Mouse (Mus musculus): ENCODE measurements around the gene Pde8b.

Pde8b gene

DNA sequence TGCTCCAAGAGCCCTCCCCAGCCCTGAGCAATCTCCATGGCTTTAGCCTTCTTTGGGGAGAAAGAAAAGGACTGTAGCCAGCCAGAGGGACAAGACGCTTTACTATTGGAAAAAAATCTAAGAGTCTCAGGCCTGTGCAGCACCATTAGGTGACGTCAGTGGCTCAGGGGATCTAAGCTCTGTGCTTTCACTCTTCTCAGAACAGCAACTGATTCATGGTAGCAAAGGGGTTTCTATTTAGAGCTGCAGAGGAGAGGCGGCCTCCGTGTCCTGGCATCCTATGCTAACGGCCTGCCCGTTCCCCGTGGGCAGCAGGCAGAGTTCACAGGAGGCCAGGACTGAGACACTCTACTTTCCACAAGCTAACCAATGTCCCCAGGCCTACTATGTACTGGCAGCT is 169.1 kb downstream of the Pde8b start:
- no peak for DNase-seq (ENCODE audit: low read depth, low spot score)

DNA sequence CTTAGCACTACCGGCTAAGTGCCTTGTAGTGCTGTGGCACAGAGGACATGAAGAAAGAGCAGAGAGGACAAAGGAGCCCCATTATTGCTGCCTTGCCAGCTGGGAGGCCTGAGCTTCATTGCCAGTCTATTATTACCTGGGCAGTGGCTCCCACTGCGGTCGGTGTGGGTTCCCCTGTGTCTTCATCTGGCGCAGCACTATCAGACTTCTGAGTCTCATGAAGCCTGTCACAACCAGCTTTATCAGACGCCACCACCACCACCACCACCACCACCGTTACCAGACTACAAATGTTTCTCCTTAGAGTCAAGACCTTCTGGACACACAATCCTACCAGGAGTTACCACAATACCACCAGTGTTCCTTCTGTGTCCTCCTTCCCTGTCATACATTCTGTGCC is 171.6 kb downstream of the Pde8b start:
- DNase-seq (ENCODE audit: low read depth, low spot score): no peak

DNA sequence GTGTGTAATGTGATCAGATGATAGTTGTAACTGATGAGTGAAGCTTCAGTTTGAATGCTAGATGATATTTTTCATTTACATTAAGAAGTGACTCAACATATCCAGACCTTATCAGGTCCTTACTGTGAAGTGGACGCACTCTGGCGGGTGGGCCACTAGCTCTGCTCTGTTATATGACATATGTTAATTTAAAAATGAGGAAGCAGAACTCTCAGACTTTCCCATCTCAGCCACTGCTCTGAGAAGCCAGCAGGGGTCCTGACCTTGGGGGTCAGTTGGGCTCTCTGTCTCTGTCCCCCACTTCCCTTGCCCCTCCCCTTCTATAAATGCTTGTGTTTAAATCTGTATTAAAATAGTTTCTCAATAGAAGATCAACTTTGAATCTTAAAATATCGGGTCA is 172.4 kb downstream of the Pde8b start:
- DNase-seq (ENCODE audit: low read depth, low spot score): no peak

DNA sequence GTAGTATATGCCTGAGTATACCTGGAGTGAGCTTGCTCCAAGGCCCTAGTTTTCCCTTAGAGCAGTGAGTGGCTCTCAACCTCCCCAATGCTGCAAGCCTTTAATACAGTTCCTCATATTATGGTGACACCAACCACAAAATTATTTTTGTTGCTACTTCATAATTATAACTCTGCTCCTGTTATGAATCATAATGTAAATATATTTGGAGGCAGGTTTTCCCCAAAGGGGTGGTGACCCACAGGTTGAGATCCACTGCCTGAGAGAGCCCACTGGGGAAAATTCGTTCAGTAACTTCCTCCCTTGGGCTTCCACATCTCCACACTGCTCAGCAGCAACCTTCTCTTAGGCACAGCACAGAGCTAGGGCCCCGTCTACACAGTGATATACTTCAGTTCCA is 174.0 kb downstream of the Pde8b start:
- no peak for DNase-seq (ENCODE audit: low read depth, low spot score)

DNA sequence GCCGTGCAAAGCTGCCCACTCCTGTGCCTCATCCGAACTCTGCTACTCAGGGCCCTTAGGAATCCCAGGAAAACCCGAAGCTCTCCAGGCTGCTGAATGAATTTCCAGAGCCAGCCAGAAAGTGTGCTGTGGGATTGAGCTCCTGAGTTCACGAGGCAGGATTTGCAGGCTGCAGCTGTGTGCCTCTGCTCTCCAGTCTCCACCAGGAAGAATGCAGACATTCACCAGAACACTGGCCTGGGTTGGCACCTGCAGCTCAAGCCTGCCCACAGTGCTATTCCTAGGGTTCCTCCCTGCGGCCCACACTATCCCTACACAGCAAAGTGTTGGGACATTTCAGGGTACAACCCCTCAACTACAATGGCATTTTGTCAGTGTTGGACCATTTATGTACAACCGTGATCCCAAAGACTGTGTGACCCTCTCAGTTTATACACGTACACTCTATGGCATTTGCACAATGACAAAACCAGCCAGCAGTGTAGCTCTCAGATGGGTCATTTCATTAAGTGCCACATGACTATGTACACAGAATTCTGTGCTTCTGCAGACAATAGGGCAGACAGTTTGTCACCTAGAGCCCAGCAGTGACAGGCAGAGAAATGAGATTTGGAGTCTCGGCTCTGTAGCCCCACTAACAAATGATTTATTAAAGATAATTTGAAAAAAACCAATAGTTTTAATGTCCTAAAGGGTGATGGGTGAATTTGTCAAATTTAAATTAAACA is 176.5 kb downstream of the Pde8b start:
- no peak for DNase-seq (ENCODE audit: low read depth, low spot score)

DNA sequence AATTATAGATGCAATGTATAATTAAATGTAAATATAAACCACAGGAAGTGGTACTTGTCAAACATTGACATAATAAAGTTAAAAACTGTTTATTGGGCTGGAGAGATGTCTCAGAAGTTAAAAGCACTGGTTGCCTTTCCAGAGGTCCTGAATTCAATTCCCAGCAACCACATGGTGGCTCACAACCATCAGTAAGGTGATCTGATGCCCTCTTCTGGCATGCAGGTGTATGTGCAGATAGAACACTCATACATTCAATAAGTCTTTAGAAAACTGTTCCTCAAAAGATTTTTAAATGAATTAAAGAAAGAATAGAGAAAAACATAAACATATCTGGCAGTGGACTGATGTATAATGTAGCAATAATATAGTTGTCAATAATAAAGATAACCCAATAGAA is 179.9 kb downstream of the Pde8b start:
- no peak for DNase-seq (ENCODE audit: low read depth, low spot score)

DNA sequence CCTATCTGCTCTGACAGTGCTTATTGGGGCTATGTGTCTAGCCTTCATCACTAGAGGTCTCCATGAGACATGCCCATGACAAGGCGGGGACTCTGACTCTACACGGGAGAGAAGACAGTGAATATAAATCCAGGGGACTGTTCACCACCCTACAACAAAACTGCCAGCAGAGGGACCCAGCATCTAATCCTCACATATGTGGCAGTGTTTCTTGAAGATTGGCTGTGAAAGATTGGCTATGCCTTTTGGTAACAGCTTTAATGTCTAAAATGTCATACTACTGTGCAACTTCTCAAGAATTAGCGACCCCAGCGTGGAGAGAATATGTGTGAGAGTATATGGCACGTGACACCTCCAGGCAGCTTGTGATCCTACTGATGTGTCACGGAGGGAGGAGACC is 182.3 kb downstream of the Pde8b start:
- DNase-seq (ENCODE audit: low read depth, low spot score): no peak

DNA sequence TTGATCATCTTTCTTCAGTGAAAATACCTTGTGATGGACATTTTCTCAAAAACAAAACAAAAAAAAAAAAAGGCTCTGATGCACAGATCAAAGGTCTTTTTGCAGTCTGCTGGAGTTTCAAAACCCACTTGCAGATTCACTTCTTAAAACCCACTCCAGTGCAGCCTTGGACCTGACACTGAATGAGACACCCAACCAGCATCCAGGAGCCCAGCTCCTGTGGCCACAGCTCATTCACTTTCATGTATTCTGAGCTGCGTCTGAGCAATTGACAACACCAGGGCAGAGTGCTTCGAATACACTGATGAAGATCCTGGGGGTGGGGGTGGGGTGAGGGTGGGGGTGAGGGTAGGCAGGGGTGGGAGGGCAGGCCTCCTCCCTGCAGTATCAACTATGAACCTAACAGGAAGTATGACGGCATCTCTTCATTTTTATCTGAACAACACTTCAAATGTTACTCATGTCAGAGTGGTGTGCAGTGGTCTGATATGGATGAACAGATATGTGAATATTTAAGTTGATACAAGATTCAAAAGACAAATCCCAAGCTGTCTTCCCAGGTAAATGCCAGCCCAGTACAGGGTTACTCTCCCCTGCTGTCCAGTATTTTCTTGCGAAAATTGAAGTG is 186.6 kb downstream of the Pde8b start:
- no peak for DNase-seq (ENCODE audit: low read depth, low spot score)

DNA sequence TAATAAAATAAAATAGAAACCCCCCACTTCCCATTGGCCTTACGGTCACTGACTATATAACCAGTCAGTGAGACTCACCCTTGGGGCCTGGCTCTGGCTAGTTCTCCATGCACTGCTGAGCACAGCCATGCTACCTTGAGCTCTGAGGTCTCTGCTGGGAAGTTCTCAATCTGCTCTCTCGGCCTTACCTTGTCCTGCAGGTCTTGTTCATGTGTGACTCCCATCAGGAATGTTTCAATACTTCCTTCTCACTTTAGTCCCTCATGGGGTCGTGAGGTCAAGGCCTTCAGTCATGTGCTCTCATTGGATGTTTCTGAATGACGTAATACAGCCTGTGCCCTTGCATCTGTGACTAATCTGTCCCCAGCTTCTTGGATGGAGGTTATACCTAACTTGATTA is 191.3 kb downstream of the Pde8b start:
- DNase-seq (ENCODE audit: low read depth, low spot score): no peak

DNA sequence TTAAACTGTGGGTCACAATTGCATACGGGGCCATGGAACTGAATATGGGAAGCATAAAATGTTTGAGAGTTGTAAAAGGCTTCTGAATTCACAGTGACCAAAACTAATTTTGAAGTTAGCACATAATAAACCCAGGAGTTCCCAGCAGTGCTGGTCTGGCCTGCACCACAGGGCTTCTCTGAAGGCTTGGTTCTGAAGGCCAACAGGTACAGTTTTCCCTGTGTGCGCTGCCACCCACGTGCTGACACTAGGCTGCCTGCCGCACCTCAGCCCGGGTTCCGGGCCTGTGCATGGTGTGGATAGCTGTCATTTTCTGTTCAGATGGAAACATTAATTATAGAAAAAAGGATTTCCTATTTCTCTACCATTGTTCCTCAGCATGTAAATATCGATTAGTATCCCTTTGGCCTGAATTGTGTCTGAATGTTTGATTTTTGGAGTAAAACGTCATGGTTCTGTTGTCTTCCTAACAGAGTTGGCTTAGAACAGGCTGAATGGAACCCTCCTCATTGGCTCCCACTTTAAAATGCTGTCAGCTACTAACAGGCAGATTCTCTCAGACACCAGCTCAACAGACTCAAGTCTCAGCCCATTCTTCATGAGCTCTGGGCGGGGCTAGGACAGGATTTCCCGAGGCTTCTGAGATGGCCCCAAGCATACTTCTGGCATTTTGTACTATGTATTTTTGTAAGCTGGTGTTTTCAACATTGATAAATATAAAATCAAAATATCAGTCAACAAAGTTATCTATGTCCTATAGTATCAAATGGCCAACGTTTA is 193.4 kb downstream of the Pde8b start:
- no peak for DNase-seq (ENCODE audit: low read depth, low spot score)

DNA sequence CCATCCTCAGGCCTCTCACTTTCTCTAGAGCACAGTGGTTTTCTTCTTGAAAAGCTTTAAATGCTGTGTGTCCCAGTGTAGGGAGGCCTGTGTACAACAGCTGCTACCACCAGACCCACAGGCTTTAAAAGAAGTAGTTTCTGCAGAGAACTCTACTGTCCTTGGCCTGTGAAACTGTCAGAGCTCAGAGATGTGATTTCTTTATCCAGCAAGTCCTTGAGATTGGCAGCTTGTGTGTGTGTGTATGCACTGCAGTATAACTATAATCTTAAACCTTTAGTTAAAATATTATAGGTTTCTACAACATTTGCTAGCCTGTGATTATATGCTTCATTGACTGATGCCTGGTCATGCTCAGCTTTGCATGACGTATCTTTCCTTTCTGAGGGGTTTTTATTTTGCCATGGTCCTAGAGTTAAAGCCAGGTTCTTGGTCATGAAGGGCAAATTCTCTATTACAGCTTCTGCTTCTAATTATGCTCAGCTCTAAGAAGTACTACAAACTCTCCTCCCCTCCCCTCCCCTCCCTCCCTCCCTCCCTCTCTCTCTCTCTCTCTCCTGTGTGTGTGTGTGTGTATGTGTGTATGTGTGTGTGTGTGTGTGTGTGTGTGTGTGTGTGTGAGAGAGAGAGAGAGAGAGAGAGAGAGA is 194.3 kb downstream of the Pde8b start:
- no peak for DNase-seq (ENCODE audit: low read depth, low spot score)

DNA sequence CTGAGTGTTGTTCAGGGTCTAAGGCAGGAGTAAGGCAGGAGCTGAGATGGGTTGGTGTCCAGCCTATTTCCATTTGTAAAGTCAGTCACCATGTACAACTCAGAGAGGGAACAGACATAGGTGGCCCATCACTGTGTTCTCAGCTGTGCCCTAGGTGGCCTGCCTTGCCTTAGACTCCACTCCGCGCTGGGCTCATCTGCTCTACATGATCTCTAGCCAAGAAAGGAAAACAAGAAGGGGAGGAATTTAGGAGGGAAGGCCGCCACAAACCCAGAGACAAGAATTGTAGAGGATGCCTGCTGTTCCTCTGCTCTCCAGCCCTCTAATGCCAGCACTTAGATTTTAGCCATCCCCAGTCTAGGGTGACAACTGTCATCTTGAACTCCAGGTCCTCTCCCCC is 197.7 kb downstream of the Pde8b start:
- no peak for DNase-seq (ENCODE audit: low read depth, low spot score)

DNA sequence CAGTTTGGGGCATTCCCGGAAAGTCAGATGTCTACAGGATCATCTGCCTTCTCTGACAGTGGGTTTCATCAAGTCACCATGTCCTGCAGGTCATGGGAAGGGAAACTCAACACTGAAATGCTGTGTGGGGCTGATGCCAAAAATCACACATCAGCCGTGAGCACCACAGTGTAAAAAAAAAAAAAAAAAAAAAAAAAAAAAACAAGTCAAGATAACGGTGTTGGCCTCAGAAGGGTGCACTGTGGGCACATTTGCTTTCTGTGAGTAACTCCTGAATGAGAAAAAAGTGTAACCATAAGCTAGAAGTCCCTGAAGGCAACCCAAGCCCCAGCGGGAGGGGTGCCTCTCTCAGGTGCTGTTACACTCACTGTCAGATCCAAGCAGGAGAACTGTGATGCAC is 199.7 kb downstream of the Pde8b start:
- no peak for DNase-seq (ENCODE audit: low read depth, low spot score)

DNA sequence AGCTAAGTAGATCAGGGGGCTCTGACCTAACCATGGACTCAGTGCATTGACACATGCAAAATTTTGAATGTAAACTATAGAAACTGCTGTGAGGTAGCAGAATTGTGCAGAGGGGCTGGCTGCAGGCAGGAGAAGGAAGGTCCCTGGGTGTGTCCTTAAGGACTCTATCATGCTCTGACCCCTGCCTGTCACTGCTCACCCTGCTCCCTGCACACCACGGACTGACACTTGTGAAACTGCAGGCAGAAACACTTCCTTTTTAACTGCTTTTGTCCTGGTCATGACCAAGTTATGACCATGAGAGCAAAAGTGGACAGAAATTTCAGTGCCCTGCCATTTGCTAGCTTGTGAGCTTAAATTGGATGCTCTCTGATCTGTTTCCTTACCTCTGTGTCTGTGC is 206.0 kb downstream of the Pde8b start:
- no peak for DNase-seq (ENCODE audit: low read depth, low spot score)

DNA sequence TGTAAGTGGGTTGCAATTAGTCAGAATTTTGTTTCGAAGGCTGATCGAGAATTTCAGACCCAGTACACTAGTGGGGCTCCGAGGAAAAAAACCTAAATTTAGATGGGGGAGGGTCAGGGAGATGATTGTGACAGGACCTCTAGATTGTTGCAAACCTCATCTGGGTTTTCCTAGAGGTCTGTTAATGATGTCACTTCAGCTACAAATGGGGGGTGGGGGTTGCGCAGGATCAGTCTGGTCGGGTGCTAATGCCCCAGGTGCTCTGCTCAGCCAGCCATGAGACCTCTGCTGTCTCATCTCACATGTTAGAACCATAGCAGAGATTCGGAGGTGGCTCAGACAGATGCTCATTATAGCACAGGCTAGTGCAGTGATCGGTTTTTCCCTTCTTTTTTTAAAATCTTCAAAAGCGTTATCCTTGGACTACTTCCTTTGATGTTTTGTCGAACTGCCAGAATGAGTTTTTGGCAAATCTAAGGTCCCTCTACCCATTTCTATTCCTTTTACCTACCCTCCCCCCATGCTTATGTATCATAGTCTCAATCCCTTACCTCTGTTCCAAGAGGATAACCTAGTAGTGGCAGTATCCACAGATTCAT is 209.9 kb downstream of the Pde8b start:
- no peak for DNase-seq (ENCODE audit: low read depth, low spot score)

DNA sequence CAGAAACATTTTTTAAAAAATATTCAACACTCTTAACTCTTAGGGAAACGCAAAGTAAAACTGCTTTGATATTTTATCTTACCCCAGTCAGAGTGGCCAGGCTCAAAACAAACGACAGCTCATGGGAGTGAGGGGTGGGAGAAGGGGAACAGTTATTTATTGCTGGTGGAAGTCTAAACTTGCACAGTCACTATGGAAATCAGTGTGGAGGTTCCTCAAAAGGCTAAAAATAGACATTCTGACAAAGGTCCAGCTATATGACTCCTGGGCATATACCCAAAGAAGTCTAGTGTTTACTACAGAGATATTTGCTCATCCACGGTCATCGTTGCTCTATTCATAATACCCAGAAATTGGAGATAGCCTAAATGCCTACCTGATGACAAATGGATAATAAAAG is 211.9 kb downstream of the Pde8b start:
- DNase-seq (ENCODE audit: low read depth, low spot score): no peak

DNA sequence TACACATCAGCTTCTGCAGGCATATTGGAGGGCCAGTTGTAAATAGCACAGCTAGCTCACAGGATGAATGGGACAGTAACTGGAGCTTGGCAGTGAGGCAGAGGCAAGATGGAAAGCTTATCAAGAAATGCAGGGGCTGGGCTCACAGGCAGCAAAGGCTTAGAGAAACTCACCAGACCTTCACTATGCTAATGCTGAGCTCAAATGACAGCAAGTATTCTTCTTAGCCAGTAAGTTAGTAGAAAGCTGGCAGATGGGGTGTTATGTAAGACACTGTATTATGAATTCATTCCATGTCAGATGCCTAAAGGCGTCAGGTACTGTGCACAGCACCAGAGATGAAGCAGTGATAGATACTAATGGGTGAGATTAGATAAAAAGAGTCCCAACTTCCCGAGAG is 215.4 kb downstream of the Pde8b start:
- DNase-seq (ENCODE audit: low read depth, low spot score): no peak

DNA sequence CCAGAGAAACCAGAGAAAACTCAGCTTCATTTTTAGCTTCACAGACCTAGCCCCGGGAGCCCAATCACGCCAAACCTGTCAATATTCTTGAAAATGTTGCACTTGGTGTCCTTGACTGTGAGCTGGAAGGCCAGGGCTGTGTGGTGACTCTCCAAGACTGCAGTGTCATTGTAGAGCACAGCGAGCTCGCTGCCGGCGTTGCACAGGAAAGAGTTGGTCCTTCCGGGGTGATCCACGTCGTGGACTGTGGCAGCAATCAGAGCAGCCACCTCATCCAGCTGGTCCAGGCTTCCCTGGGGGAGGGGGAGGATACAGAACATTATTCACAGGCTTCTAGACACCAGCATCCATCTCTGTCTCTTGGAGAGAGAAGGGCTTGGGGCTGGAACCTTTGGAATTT is 216.0 kb downstream of the Pde8b start:
- no peak for DNase-seq (ENCODE audit: low read depth, low spot score)

DNA sequence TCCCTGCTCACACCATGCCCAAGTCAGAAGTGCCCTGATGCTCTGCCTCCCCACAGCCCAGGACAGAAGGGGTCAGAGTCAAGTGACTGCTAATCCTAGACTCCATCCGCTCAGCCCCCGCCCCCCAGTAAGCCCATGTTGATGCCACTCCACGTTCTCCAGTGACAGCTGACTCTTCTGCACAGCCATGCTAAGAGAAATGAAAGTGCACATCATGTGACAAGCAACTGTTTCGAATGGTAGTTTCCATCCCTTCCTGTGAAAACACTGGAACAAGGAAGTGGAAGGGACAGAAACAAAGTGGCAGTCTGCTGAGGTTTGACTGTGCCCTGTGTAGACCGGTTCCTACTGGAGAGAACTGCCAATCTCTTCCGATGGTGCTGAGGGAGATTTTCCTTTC is 217.2 kb downstream of the Pde8b start:
- DNase-seq (ENCODE audit: low read depth, low spot score): no peak

DNA sequence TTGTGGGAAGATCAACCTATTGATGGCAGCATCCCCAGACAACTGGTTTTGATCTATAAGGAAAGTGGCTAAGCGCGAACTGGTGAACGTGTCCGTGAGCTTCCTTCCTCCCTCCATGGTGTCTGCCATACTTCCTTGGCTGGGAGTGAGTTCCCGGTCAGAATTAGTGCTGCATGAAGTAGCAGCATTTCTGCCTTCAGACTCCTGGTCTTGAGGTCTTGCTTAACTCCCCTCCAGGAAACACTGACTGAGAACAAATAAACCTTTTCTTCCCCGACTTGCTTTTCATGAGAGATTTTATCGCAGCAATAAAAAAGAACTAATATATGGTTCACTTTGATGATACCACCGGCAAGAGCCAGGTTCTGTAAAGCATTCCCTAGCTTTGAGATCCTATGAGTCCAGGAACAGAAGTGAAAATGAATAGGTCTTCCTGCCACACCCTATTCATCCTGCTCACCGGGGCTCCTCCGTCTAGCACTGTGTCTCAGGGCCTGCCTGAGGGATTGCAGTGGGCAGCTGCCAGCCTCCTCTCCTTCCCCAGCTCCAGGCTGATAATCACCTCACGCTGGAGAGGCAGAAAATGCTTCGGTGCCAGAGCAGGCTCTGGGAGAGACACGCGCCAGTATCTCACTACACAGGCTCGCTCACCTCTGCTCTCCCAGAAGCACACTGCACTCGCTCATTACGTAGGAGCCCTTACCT is 217.9 kb downstream of the Pde8b start:
- DNase-seq (ENCODE audit: low read depth, low spot score): no peak

DNA sequence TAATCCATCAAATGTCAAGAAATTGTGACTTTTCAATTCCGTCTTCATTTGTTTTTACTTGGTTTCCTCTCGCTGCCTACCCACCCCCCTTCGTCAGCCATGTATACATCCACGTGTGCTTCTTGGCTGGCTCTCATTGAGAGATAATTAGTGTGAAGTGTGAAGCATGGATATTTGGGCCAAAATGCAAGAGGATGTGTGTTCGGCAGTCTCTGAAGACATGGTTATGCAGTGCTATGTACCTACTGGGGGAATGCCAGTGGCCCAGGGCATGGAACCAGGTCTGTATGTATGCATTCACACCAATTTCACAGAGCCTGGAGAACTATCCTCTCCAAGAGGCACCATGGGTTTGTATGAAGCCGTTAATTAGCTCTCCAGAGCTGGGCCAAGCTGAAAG is 219.3 kb downstream of the Pde8b start:
- DNase-seq (ENCODE audit: low read depth, low spot score): no peak
